Mouse (Mus musculus) myocyte (in vitro differentiated cells): ENCODE measurements around the gene Snap23. TPM values are rescaled to one million over a fixed set of nuclear protein-coding genes. Genes with fewer than 3 reads are reported as not detected.

Experiments
- H3K27me3 ChIP-seq: one replicate; pipeline ENCODE4 v1.6.1; 2011; ENCODE audit not compliant: control insufficient read depth, insufficient read depth, insufficient read length
- H3K36me3 ChIP-seq: one replicate; pipeline ENCODE4 v1.6.1; 2011; ENCODE audit not compliant: control insufficient read depth, insufficient read depth
- H3K4me2 ChIP-seq: one replicate; pipeline ENCODE4 v1.6.1; 2011; ENCODE audit warnings: low read depth, control low read depth
- H3K4me3 ChIP-seq: one replicate; pipeline ENCODE4 v1.5.1; 2011; ENCODE audit warnings: mild to moderate bottlenecking, control low read depth, moderate library complexity
- H3K79me2 ChIP-seq: one replicate; pipeline ENCODE4 v1.6.1; 2011; ENCODE audit not compliant: control insufficient read depth, insufficient read depth
- H3ac ChIP-seq: one replicate; pipeline ENCODE4 v1.6.1; 2011; ENCODE audit not compliant: control insufficient read depth, insufficient read length
- CEBPB ChIP-seq: IDR thresholded peaks from 2 replicates; pipeline ENCODE4 v1.6.1; 2011; ENCODE audit warnings: mild to moderate bottlenecking, moderate library complexity; ENCODE audit not compliant: poor library complexity, insufficient read depth, severe bottlenecking
- E2F4 ChIP-seq: IDR thresholded peaks from one replicate; pipeline ENCODE4 v1.6.1; 2011; ENCODE audit warnings: mild to moderate bottlenecking, control low read depth, moderate library complexity; ENCODE audit not compliant: insufficient read depth
- MAX ChIP-seq: IDR thresholded peaks from one replicate; pipeline ENCODE4 v1.6.1; 2011; ENCODE audit warnings: low read depth, mild to moderate bottlenecking, control low read depth
- MYOD1 ChIP-seq, 3 experiments: IDR thresholded peaks; one replicate each; pipeline ENCODE4 v1.6.1; 2011; ENCODE audit warnings: control low read depth in 2 of 3, low read depth in 2 of 3, mild to moderate bottlenecking in 2 of 3, moderate library complexity in 1 of 3; ENCODE audit not compliant: insufficient read length in 2 of 3, control insufficient read depth in 1 of 3
- MYOG ChIP-seq, 3 experiments: IDR thresholded peaks; one replicate each; pipeline ENCODE4 v1.6.1; 2011; ENCODE audit warnings: control low read depth in 2 of 3, low read depth in 2 of 3, mild to moderate bottlenecking in 2 of 3; ENCODE audit not compliant: insufficient read length in 2 of 3, control insufficient read depth in 1 of 3, insufficient read depth in 1 of 3
- POLR2A ChIP-seq: IDR thresholded peaks from one replicate; pipeline ENCODE4 v1.6.1; 2011; ENCODE audit warnings: low read depth, mild to moderate bottlenecking, control low read depth, moderate library complexity; ENCODE audit not compliant: insufficient read length
- POLR2AphosphoS2 ChIP-seq: IDR thresholded peaks from one replicate; pipeline ENCODE4 v1.6.1; 2011; ENCODE audit warnings: low read depth, control low read depth; ENCODE audit not compliant: insufficient read length
- REST ChIP-seq: IDR thresholded peaks from one replicate; pipeline ENCODE4 v1.6.1; 2011; ENCODE audit warnings: mild to moderate bottlenecking, control low read depth, moderate library complexity; ENCODE audit not compliant: insufficient read depth, insufficient read length
- SRF ChIP-seq: IDR thresholded peaks from one replicate; pipeline ENCODE4 v1.6.1; 2011; ENCODE audit warnings: low read depth; ENCODE audit not compliant: control insufficient read depth, insufficient read length
- TCF12 ChIP-seq: IDR thresholded peaks from one replicate; pipeline ENCODE4 v1.6.1; 2011; ENCODE audit warnings: mild to moderate bottlenecking, control low read depth; ENCODE audit not compliant: poor library complexity, insufficient read depth, severe bottlenecking
- TCF3 ChIP-seq: IDR thresholded peaks from one replicate; pipeline ENCODE4 v1.6.1; 2011; ENCODE audit warnings: low read depth, control low read depth; ENCODE audit not compliant: insufficient read length
- USF1 ChIP-seq: IDR thresholded peaks from one replicate; pipeline ENCODE4 v1.6.1; 2011; ENCODE audit warnings: low read depth, mild to moderate bottlenecking, control low read depth, moderate library complexity
- polyA plus RNA-seq: library from polyadenylated mRNA; unstranded; fragments of >200 nt; fragmentation: generic; extraction: Trizol; gene quantifications from one replicate; pipeline ENCODE4 v1.2.1, GENCODE M21; 2012; ENCODE audit warnings: missing spikeins

Gene Snap23
- polyA plus RNA-seq, 1 experiment, result 15.3 TPM

- TF ChIP-seq MYOD1 (IDR thresholded peaks at IDR 0.05; ENCODE audit: control insufficient read depth in 1 of 3, insufficient read length in 2 of 3, low read depth in 2 of 3) (no peak), USF1 (no peak), POLR2A (no peak), POLR2AphosphoS2 (no peak), MYOG (IDR thresholded peaks at IDR 0.05; ENCODE audit: control insufficient read depth in 1 of 3, insufficient read depth in 1 of 3, insufficient read length in 2 of 3, low read depth in 2 of 3) (no peak), CEBPB (no peak), E2F4 (no peak), TCF12 (no peak), MAX (no peak)
- Histone ChIP-seq H3K36me3 (peaks cover 18% of the 10 kb centered on the region), H3K4me3 (no peak overlapping the region), H3ac (no peak overlapping the region), H3K4me2 (no peak overlapping the region), H3K79me2 (no peaks in the 10 kb centered on the region), H3K27me3 (no peaks in the 10 kb centered on the region)
Measured at GRCm38 (mm10) chr2:120619538-120619937, 52.1 kb downstream of the Snap23 start.

- no peaks in the 10 kb centered on the region for H3K79me2 ChIP-seq
- H3K36me3 ChIP-seq, result peaks cover 16% of the 10 kb centered on the region
- no peaks in the 10 kb centered on the region for H3K27me3 ChIP-seq
- no peak overlapping the region for H3K4me2 ChIP-seq
- H3ac ChIP-seq, result no peak overlapping the region
- TF ChIP-seq USF1 (no peak), MYOD1 (IDR thresholded peaks at IDR 0.05; ENCODE audit: control insufficient read depth in 1 of 3, insufficient read length in 2 of 3, low read depth in 2 of 3) (no peak), TCF12 (no peak)
- no peak overlapping the region for H3K4me3 ChIP-seq
Measured at GRCm38 (mm10) chr2:120622920-120623319, 55.4 kb downstream of the Snap23 start.

GRCm38 (mm10) chr2:120628076-120628865 is 60.8 kb downstream of the Snap23 start:
- H3K79me2 ChIP-seq, result peaks cover 8% of the 10 kb centered on the region
- peaks cover 5% of the 10 kb centered on the region for H3K36me3 ChIP-seq
- peak overlapping the region; percentile 39 for H3K4me3 ChIP-seq
- no peaks in the 10 kb centered on the region for H3K27me3 ChIP-seq
- TF ChIP-seq E2F4, result no peak
- no peak for TF ChIP-seq POLR2A
- no peak for TF ChIP-seq TCF3
- TF ChIP-seq SRF, result no peak
- no peak for TF ChIP-seq CEBPB
- TF ChIP-seq MYOD1 (IDR thresholded peaks at IDR 0.05; ENCODE audit: control insufficient read depth in 1 of 3, insufficient read length in 2 of 3, low read depth in 2 of 3), result no peak
- no peak for TF ChIP-seq REST
- TF ChIP-seq MAX, result no peak
- peak overlapping the region; percentile 79 for H3K4me2 ChIP-seq
- peak overlapping the region; percentile 17 for H3ac ChIP-seq

- Histone ChIP-seq H3K4me3 (peak within 1 kb of the TSS; percentile 39), H3ac (peak within 1 kb of the TSS; percentile 17), H3K27me3 (no peaks in the 10 kb centered on the region), H3K36me3 (peaks cover 5% of the 10 kb centered on the region), H3K4me2 (peak within 1 kb of the TSS; percentile 88), H3K79me2 (peaks cover 8% of the 10 kb centered on the region)
- TF ChIP-seq REST (no peak), MAX (no peak), CEBPB (no peak), TCF3 (no peak), MYOD1 (IDR thresholded peaks at IDR 0.05; ENCODE audit: control insufficient read depth in 1 of 3, insufficient read length in 2 of 3, low read depth in 2 of 3) (peak in 2 of 3 experiments; percentile 39 to 49), E2F4 (no peak), MYOG (IDR thresholded peaks at IDR 0.05; ENCODE audit: control insufficient read depth in 1 of 3, insufficient read depth in 1 of 3, insufficient read length in 2 of 3, low read depth in 2 of 3) (peak in 2 of 3 experiments; percentile 64 to 72), POLR2A (peak; percentile 83), TCF12 (no peak), POLR2AphosphoS2 (peak; percentile 68), USF1 (no peak), SRF (peak; percentile 18)
Measured at GRCm38 (mm10) chr2:120628886-120629735, 61.6 kb downstream of the Snap23 start, which contains the start of gene Stard9. Stard9 (plus strand) TSS chr2:120629121.
